Mouse (Mus musculus) adrenal gland, postnatal 36 days (tissue): ENCODE results near the gene Iqch. TPM values are rescaled to one million over a fixed set of nuclear protein-coding genes. Genes with fewer than 3 reads are reported as not detected.

ENCODE experiments used
- DNase-seq, 2 experiments: peaks; one replicate each; pipeline ENCODE4 v3.0.0; 2021; ENCODE audit warnings: mixed read lengths in 1 of 2
- total RNA-seq, 2 experiments: library from RNA; stranded (reverse); gene quantifications; 2 replicates each; pipeline ENCODE4 v1.2.3; 2021

Iqch gene
- total RNA-seq, 2 experiments from 2014 or later, result not detected

DNA sequence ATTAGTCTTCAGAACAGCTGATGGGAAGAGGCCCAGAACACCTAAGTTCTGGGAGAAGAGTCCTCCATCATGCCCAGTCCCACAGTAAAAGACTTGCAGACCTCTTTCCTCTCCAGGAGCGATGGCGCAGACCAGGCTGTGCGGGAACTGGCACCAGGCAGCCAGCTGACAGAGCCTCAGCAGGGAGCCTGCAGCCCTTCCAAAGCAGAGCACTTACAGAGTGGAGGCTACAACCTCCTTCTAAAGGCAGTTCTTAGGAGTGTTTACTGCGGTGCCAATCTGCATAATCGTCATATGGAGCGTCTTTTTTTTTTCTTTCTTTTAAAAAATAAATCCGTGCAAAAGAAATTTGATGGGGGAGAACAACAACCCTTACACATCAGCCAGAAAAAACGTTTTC lies 229.8 kb downstream of the Iqch start:
- DNase-seq, result no peak

Other genes starting within 250 kb of the Iqch start
- gene Map2k5, start 224.6 kb downstream of the Iqch start, total RNA-seq, result 10 to 100 TPM; 21.2 to 38.2 TPM
- 10 to 100 TPM; 39.5 to 65.7 TPM for gene 2300009A05Rik, start 203.2 kb downstream of the Iqch start, total RNA-seq
- 10 to 100 TPM; 33.4 to 34.6 TPM for gene Aagab, start 167 bp upstream of the Iqch start, total RNA-seq
- gene Smad3, start 155.5 kb upstream of the Iqch start, total RNA-seq, result 10 to 100 TPM; 28.6 to 48.3 TPM